Mouse (Mus musculus): ENCODE data around the gene Hecw2.

GRCm38 (mm10) chr1:54126991-54127742, 67.8 kb downstream of the Hecw2 start:
- no peak for TF ChIP-seq CTCF (conservative IDR thresholded peaks at IDR 0.05; ENCODE audit: low read length)
- TF ChIP-seq NANOG (IDR thresholded peaks at IDR 0.05; ENCODE audit: borderline replicate concordance, low read length): no peak
- TF ChIP-seq POU5F1 (IDR thresholded peaks at IDR 0.05; ENCODE audit: borderline replicate concordance, low read length): no peak
